Mouse (Mus musculus) gastrocnemius, adult 2 months (tissue): ENCODE results near the gene Ubtf. TPM values are rescaled to one million over a fixed set of nuclear protein-coding genes. Genes with fewer than 3 reads are reported as not detected.

ENCODE experiments used
- DNase-seq: peaks from one replicate; pipeline ENCODE4 v3.0.0; 2022
- H3K27ac ChIP-seq: fragments of 200-600 bp; 2 replicates; pipeline ENCODE4 v1.8.1; 2022; ENCODE audit warnings: mild to moderate bottlenecking
- H3K4me3 ChIP-seq: fragments of 200-600 bp; 2 replicates; pipeline ENCODE4 v1.8.1; 2022; ENCODE audit warnings: mild to moderate bottlenecking, moderate library complexity
- CTCF ChIP-seq: fragments of 200-600 bp; IDR thresholded peaks from 2 replicates; pipeline ENCODE4 v1.8.1; 2022; ENCODE audit warnings: antibody characterized with exemption, mild to moderate bottlenecking, moderate library complexity
- intact Hi-C: fragments of 180-260 bp; cut with DNase I; formaldehyde crosslinking; loops from one replicate; pipeline ENCODE4 v1.15.1; 2025
- total RNA-seq, 2 experiments: library from RNA; stranded (reverse); gene quantifications; 2 replicates each; pipeline ENCODE4 v1.2.3; 2021

Gene Ubtf
- total RNA-seq, 2 experiments from 2014 or later, result 37.8 to 40.4 TPM

- peak; percentile 71 for DNase-seq
- H3K4me3 ChIP-seq, result peak overlapping the region; percentile 91
- intact Hi-C loops, result loop anchor here (10.0 kb wide), 1 partner anchor 259 kb away; the partner anchor contains the start of gene Gpatch8
- H3K27ac ChIP-seq, result peak overlapping the region; percentile 98
- no peak for TF ChIP-seq CTCF
Observed at GRCm38 (mm10) chr11:102295598-102296471, 23.7 kb downstream of the Ubtf start.

GRCm38 (mm10) chr11:102294887-102295597 lies 24.5 kb downstream of the Ubtf start:
- Histone ChIP-seq H3K27ac (peak overlapping the region; percentile 98), H3K4me3 (peak overlapping the region; percentile 91)
- no peak for DNase-seq
- TF ChIP-seq CTCF, result peak; percentile 21; the same call in 1 of the 2 replicates
- intact Hi-C loops, result loop anchor here (10.0 kb wide), 1 partner anchor 260 kb away; the partner anchor contains the start of gene Gpatch8

- DNase-seq, result no peak
- H3K27ac ChIP-seq, result peak overlapping the region; percentile 98; the same call in 1 of the 2 replicates
- no peak for TF ChIP-seq CTCF
- intact Hi-C loops, result loop anchor here (10.0 kb wide), 1 partner anchor 260 kb away; the partner anchor contains the start of gene Gpatch8
- no peak overlapping the region for H3K4me3 ChIP-seq
Observed at GRCm38 (mm10) chr11:102294416-102294815, 25.1 kb downstream of the Ubtf start.

- TF ChIP-seq CTCF, result no peak
- Histone ChIP-seq H3K27ac (no peak overlapping the region), H3K4me3 (no peak overlapping the region)
- intact Hi-C loops, result loop anchor here (10.0 kb wide), 1 partner anchor 261 kb away; the partner anchor contains the start of gene Gpatch8
- no peak for DNase-seq
Observed at GRCm38 (mm10) chr11:102293971-102294370, 25.6 kb downstream of the Ubtf start.

GRCm38 (mm10) chr11:102291051-102291535 lies 28.4 kb downstream of the Ubtf start:
- TF ChIP-seq CTCF, result no peak
- no peak for DNase-seq
- intact Hi-C loops, result loop anchor here (10.0 kb wide), 1 partner anchor 264 kb away; the partner anchor contains the start of gene Gpatch8
- Histone ChIP-seq H3K27ac (no peak overlapping the region), H3K4me3 (no peak overlapping the region)

GRCm38 (mm10) chr11:102290141-102290540 lies 29.4 kb downstream of the Ubtf start:
- no peak for TF ChIP-seq CTCF

GRCm38 (mm10) chr11:102289511-102290100 lies 29.9 kb downstream of the Ubtf start:
- no peak for DNase-seq
- intact Hi-C loops, result loop anchor here (10.0 kb wide), 1 partner anchor 265 kb away; the partner anchor contains the start of gene Gpatch8
- H3K4me3 ChIP-seq, result no peak overlapping the region
- no peak for TF ChIP-seq CTCF
- no peak overlapping the region for H3K27ac ChIP-seq

More at GRCm38 (mm10) chr11:102290141-102290540, 29.4 kb downstream of the Ubtf start:
- H3K27ac ChIP-seq, result no peak overlapping the region
- no peak overlapping the region for H3K4me3 ChIP-seq
- intact Hi-C loops, result loop anchor here (10.0 kb wide), 1 partner anchor 265 kb away; the partner anchor contains the start of gene Gpatch8
- DNase-seq, result no peak

- DNase-seq, result peak; percentile 59
- no peak for TF ChIP-seq CTCF
Observed at GRCm38 (mm10) chr11:102288913-102289312, 30.6 kb downstream of the Ubtf start.

GRCm38 (mm10) chr11:102288027-102288804 lies 31.3 kb downstream of the Ubtf start:
- intact Hi-C loops, result no loop called here
- DNase-seq, result no peak
- peak overlapping the region; percentile 38 for H3K27ac ChIP-seq
- TF ChIP-seq CTCF, result no peak
- H3K4me3 ChIP-seq, result no peak overlapping the region

More at GRCm38 (mm10) chr11:102288913-102289312, 30.6 kb downstream of the Ubtf start:
- Histone ChIP-seq H3K4me3 (no peak overlapping the region), H3K27ac (peak overlapping the region; percentile 38)
- intact Hi-C loops, result no loop called here

- TF ChIP-seq CTCF, result no peak
- Histone ChIP-seq H3K4me3 (no peak overlapping the region), H3K27ac (no peak overlapping the region)
- DNase-seq, result no peak
- intact Hi-C loops, result no loop called here
Observed at GRCm38 (mm10) chr11:102287485-102287884, 32.1 kb downstream of the Ubtf start.

- intact Hi-C loops, result no loop called here
- TF ChIP-seq CTCF, result no peak
- Histone ChIP-seq H3K4me3 (peak overlapping the region; percentile 91), H3K27ac (peak overlapping the region; percentile 86)
- DNase-seq, result no peak
Observed at GRCm38 (mm10) chr11:102285095-102285834, 34.3 kb downstream of the Ubtf start.
